Mouse (Mus musculus) thymus, adult 2 months (tissue): ENCODE measurements around the gene Zfp92.

Source experiments
- CTCF ChIP-seq: fragments of 200-500 bp; IDR thresholded peaks from 2 replicates; pipeline ENCODE4 v1.5.1; 2012; ENCODE audit warnings: mild to moderate bottlenecking, control low read depth, low read length, moderate library complexity, borderline replicate concordance; ENCODE audit not compliant: control insufficient read depth, poor library complexity, insufficient read depth; ENCODE audit errors: extremely low read depth
- POLR2A ChIP-seq: fragments of 200-500 bp; IDR thresholded peaks from 2 replicates; pipeline ENCODE4 v1.6.1; 2012; ENCODE audit warnings: mild to moderate bottlenecking, low read length, control low read depth, moderate library complexity; ENCODE audit not compliant: control insufficient read depth, poor library complexity, insufficient read depth; ENCODE audit errors: extremely low read depth

DNA sequence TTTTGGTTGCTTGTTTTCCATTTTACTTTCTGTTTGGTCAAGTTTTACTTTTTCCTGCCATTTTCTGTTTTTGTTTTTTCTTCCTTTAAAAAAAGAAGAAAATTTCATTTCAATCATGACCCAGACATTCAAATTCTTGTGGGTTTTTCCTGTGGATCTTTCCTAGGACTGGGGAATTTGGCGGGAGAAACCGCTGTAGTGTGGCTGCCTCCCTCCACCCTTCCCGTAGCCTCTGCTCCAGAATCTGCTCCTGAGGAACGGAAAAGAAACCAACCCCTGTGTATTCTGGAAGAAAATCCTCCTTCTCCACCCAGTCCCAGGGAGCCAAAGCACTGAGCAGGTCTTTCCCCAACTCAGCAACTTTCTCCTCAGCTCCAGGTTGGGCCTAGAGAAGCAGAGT lies 49.9 kb downstream of the Zfp92 start:
- TF ChIP-seq POLR2A (no peak), CTCF (no peak)
